Mouse (Mus musculus) cortical plate, adult 2 months (tissue): Measurements from ENCODE around the gene Mios.

Experiments
- CTCF ChIP-seq: fragments of 200-500 bp; IDR thresholded peaks from 2 replicates; pipeline ENCODE4 v1.5.1; 2011; ENCODE audit warnings: mild to moderate bottlenecking, control low read depth, low read length; ENCODE audit not compliant: insufficient read depth; ENCODE audit errors: extremely low read depth
- POLR2A ChIP-seq: fragments of 200-500 bp; IDR thresholded peaks from 2 replicates; pipeline ENCODE4 v1.6.1; 2011; ENCODE audit warnings: mild to moderate bottlenecking, low read length, control low read depth; ENCODE audit not compliant: insufficient read depth; ENCODE audit errors: extremely low read depth

DNA sequence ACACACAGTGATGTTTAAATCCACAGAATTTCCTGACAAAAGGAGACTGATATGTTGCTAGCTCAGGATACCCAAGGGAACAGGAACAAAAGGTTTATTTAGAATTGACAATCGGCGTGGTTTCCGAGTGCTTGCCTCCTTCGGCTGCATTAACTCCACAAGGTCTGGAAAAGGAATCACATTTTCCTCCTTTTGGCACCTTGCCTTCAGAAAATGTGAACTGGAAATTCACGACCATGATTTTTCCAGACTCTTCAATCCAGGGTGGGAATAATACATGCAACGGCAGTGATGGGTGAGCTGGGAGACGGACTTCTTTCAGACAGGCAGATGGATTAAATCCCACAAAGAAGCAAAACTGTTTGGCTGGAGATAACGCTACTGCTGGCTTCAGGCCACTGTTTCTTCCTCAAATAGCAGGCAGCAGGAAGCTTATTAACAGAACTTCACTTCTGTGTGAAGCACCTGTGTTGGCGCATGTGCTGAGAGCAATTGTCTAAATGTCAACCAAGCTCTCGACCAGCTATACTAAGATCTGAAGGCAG, 30.6 kb upstream of the Mios start:
- no peak for TF ChIP-seq POLR2A
- no peak for TF ChIP-seq CTCF
